Mouse (Mus musculus) forebrain, embryonic 10.5 days (tissue): Measurements from ENCODE around the gene Dexi. TPM values are rescaled to one million over a fixed set of nuclear protein-coding genes. Genes with fewer than 3 reads are reported as not detected.

ENCODE experiments used
- DNase-seq: peaks from one replicate; pipeline ENCODE4 v3.0.0-alpha.2; 2017; ENCODE audit warnings: low spot score; ENCODE audit errors: extremely low spot score
- H3K27ac ChIP-seq: fragments of 300-500 bp; sonication (generic); 2 replicates; pipeline ENCODE4 v1.5.1; 2016; ENCODE audit warnings: mild to moderate bottlenecking
- H3K27me3 ChIP-seq: fragments of 300-500 bp; sonication (generic); 2 replicates; pipeline ENCODE4 v1.6.1; 2016; ENCODE audit warnings: mild to moderate bottlenecking; ENCODE audit not compliant: poor library complexity, severe bottlenecking
- H3K36me3 ChIP-seq: fragments of 300-500 bp; sonication (generic); replicated peaks from 2 replicates; pipeline ENCODE4 v1.6.1; 2016; ENCODE audit warnings: mild to moderate bottlenecking, moderate library complexity
- H3K4me1 ChIP-seq: fragments of 300-500 bp; sonication (generic); 2 replicates; pipeline ENCODE4 v1.6.1; 2016
- H3K4me3 ChIP-seq: fragments of 300-500 bp; sonication (generic); 2 replicates; pipeline ENCODE4 v1.5.1; 2016; ENCODE audit warnings: mild to moderate bottlenecking, moderate library complexity
- H3K9me3 ChIP-seq: fragments of 300-500 bp; sonication (generic); 2 replicates; pipeline ENCODE4 v1.6.1; 2016; ENCODE audit warnings: mild to moderate bottlenecking, moderate library complexity
- WGBS: fragments of 180-500 bp; shearing (Covaris S2); methylation state at CpG from one replicate; pipeline ENCODE4 v1.1.7; 2016; 5-methylcytosine and 5-hydroxymethylcytosine counted together
- polyA plus RNA-seq: library from polyadenylated mRNA; unstranded; fragments of >200 nt; fragmentation: Nextera tagmentation; extraction: Ambion mirVana; gene quantifications from 2 replicates; pipeline ENCODE4 v1.2.1, GENCODE M21; 2016

Gene Dexi
- polyA plus RNA-seq = 14.1 and 14.6 TPM in 2 replicates

GRCm38 (mm10) chr16:10542698-10543365 lies at the start of gene Dexi:
Dexi (minus strand) TSS chr16:10543054.
- DNase-seq = peak; percentile 93
- Histone ChIP-seq H3K36me3 (no peaks in the 10 kb centered on the region), H3K27ac (peak within 1 kb of the TSS; percentile 92), H3K27me3 (no peaks in the 10 kb centered on the region), H3K4me3 (peak within 1 kb of the TSS; percentile 79), H3K4me1 (peaks cover 61% of the 10 kb centered on the region), H3K9me3 (no peaks in the 10 kb centered on the region)
- 1% methylated on average over 48 of the region's 61 CpGs for WGBS

GRCm38 (mm10) chr16:10586546-10586945 lies 43.7 kb upstream of the Dexi start:
- DNase-seq = no peak
- Histone ChIP-seq H3K9me3 (no peaks in the 10 kb centered on the region), H3K4me1 (no peaks in the 10 kb centered on the region), H3K4me3 (no peak overlapping the region), H3K36me3 (peaks cover 28% of the 10 kb centered on the region), H3K27me3 (no peaks in the 10 kb centered on the region), H3K27ac (no peak overlapping the region)
- 88% methylated on average over 3 of the region's 3 CpGs for WGBS

- WGBS = 83% methylated on average over 1 of the region's 1 CpGs
- H3K4me3 ChIP-seq = no peak overlapping the region
- H3K27ac ChIP-seq = no peak overlapping the region
- H3K4me1 ChIP-seq = no peaks in the 10 kb centered on the region
- no peak for DNase-seq
- no peaks in the 10 kb centered on the region for H3K9me3 ChIP-seq
- no peaks in the 10 kb centered on the region for H3K27me3 ChIP-seq
- peaks cover 40% of the 10 kb centered on the region for H3K36me3 ChIP-seq
Observed at GRCm38 (mm10) chr16:10585165-10585564, 42.3 kb upstream of the Dexi start.

GRCm38 (mm10) chr16:10581234-10581898 lies 38.5 kb upstream of the Dexi start:
- H3K36me3 ChIP-seq = peaks cover 46% of the 10 kb centered on the region
- 84% methylated on average over 2 of the region's 2 CpGs for WGBS

GRCm38 (mm10) chr16:10578376-10578775 lies 35.5 kb upstream of the Dexi start:
- Histone ChIP-seq H3K36me3 (peaks cover 60% of the 10 kb centered on the region), H3K4me1 (no peaks in the 10 kb centered on the region; the same call in 1 of the 2 replicates), H3K4me3 (no peak overlapping the region), H3K27me3 (no peaks in the 10 kb centered on the region), H3K27ac (no peak overlapping the region), H3K9me3 (no peaks in the 10 kb centered on the region)
- no peak for DNase-seq
- WGBS = 93% methylated on average over 1 of the region's 1 CpGs

More at GRCm38 (mm10) chr16:10581234-10581898, 38.5 kb upstream of the Dexi start:
- Histone ChIP-seq H3K4me1 (no peaks in the 10 kb centered on the region; the same call in 1 of the 2 replicates), H3K4me3 (no peak overlapping the region), H3K27ac (no peak overlapping the region), H3K9me3 (no peaks in the 10 kb centered on the region), H3K27me3 (no peaks in the 10 kb centered on the region)
- DNase-seq = no peak

- WGBS = 71% methylated on average over 5 of the region's 5 CpGs
- DNase-seq = no peak
Observed at GRCm38 (mm10) chr16:10577548-10577947, 34.7 kb upstream of the Dexi start.

GRCm38 (mm10) chr16:10575915-10576314 lies 33.1 kb upstream of the Dexi start:
- DNase-seq = no peak
- whole genome bisulfite sequencing = 93% methylated on average over 4 of the region's 4 CpGs

More at GRCm38 (mm10) chr16:10577548-10577947, 34.7 kb upstream of the Dexi start:
- no peak overlapping the region for H3K27ac ChIP-seq
- H3K9me3 ChIP-seq = no peaks in the 10 kb centered on the region
- no peaks in the 10 kb centered on the region for H3K27me3 ChIP-seq
- H3K4me1 ChIP-seq = no peaks in the 10 kb centered on the region; the same call in 1 of the 2 replicates
- H3K4me3 ChIP-seq = no peak overlapping the region
- H3K36me3 ChIP-seq = peaks cover 63% of the 10 kb centered on the region

GRCm38 (mm10) chr16:10574936-10575335 lies 32.1 kb upstream of the Dexi start:
- no peaks in the 10 kb centered on the region; the same call in 1 of the 2 replicates for H3K4me1 ChIP-seq
- no peak overlapping the region for H3K4me3 ChIP-seq
- DNase-seq = no peak
- H3K27me3 ChIP-seq = no peaks in the 10 kb centered on the region
- no peak overlapping the region for H3K27ac ChIP-seq
- 86% methylated on average over 2 of the region's 2 CpGs for WGBS
- H3K9me3 ChIP-seq = no peaks in the 10 kb centered on the region
- peaks cover 45% of the 10 kb centered on the region for H3K36me3 ChIP-seq

More at GRCm38 (mm10) chr16:10575915-10576314, 33.1 kb upstream of the Dexi start:
- Histone ChIP-seq H3K27ac (no peak overlapping the region), H3K27me3 (no peaks in the 10 kb centered on the region), H3K9me3 (no peaks in the 10 kb centered on the region), H3K4me3 (no peak overlapping the region), H3K36me3 (peaks cover 53% of the 10 kb centered on the region), H3K4me1 (no peaks in the 10 kb centered on the region; the same call in 1 of the 2 replicates)

GRCm38 (mm10) chr16:10571820-10572219 lies 29.0 kb upstream of the Dexi start:
- peaks cover 29% of the 10 kb centered on the region for H3K36me3 ChIP-seq
- H3K4me3 ChIP-seq = no peak overlapping the region
- DNase-seq = no peak
- no peaks in the 10 kb centered on the region for H3K4me1 ChIP-seq
- no peaks in the 10 kb centered on the region for H3K9me3 ChIP-seq
- no peaks in the 10 kb centered on the region for H3K27me3 ChIP-seq
- H3K27ac ChIP-seq = no peak overlapping the region
- 60% methylated on average over 2 of the region's 2 CpGs for WGBS

- Histone ChIP-seq H3K9me3 (no peaks in the 10 kb centered on the region), H3K4me3 (no peak overlapping the region), H3K36me3 (peaks cover 23% of the 10 kb centered on the region), H3K27ac (no peak overlapping the region), H3K27me3 (no peaks in the 10 kb centered on the region), H3K4me1 (peaks cover 8% of the 10 kb centered on the region)
- no peak for DNase-seq
- 77% methylated on average over 1 of the region's 1 CpGs for WGBS
Observed at GRCm38 (mm10) chr16:10570708-10571107, 27.9 kb upstream of the Dexi start.

- Histone ChIP-seq H3K36me3 (peaks cover 23% of the 10 kb centered on the region), H3K9me3 (no peaks in the 10 kb centered on the region), H3K4me3 (no peak overlapping the region), H3K4me1 (peaks cover 10% of the 10 kb centered on the region), H3K27me3 (no peaks in the 10 kb centered on the region), H3K27ac (no peak overlapping the region)
- no peak for DNase-seq
- 91% methylated on average over 5 of the region's 5 CpGs for WGBS
Observed at GRCm38 (mm10) chr16:10569809-10570395, 27.0 kb upstream of the Dexi start.

GRCm38 (mm10) chr16:10567153-10567552 lies 24.3 kb upstream of the Dexi start:
- no peak overlapping the region for H3K27ac ChIP-seq
- H3K4me1 ChIP-seq = peaks cover 10% of the 10 kb centered on the region
- no peaks in the 10 kb centered on the region for H3K27me3 ChIP-seq
- 90% methylated on average over 4 of the region's 4 CpGs for WGBS
- H3K4me3 ChIP-seq = no peak overlapping the region
- DNase-seq = no peak
- no peaks in the 10 kb centered on the region for H3K9me3 ChIP-seq
- peaks cover 19% of the 10 kb centered on the region for H3K36me3 ChIP-seq
